Mouse (Mus musculus): ENCODE data around the gene Dctpp1. TPM values are rescaled to one million over a fixed set of nuclear protein-coding genes. Genes with fewer than 3 reads are reported as not detected.

The Dctpp1 gene
- polyA plus RNA-seq, 1 experiment from 2014 or later, result 96.8 TPM

GRCm38 (mm10) chr7:127208553-127209438 is 51.7 kb downstream of the Dctpp1 start, which contains the start of gene Mylpf:
TSS of gene Mylpf (plus strand) at chr7:127208890.
- H3K27me3 ChIP-seq (ENCODE audit: insufficient read depth, low read length), result no peaks in the 10 kb centered on the region
- H3K4me2 ChIP-seq (ENCODE audit: low read depth, low read length), result peak within 1 kb of the TSS; percentile 79
- H3K9ac ChIP-seq (replicated peaks), result peak within 1 kb of the TSS; percentile 91
- peak within 1 kb of the TSS; percentile 84 for H3K27ac ChIP-seq (ENCODE audit: low read depth)
- H3K4me3 ChIP-seq (ENCODE audit: low read depth, low read length), result peak within 1 kb of the TSS; percentile 67
- ATAC-seq (peak; percentile 91), DNase-seq (peak; percentile 94)
- H3K4me1 ChIP-seq (ENCODE audit: insufficient read depth), result peaks cover 32% of the 10 kb centered on the region
- H3K36me3 ChIP-seq (replicated peaks; ENCODE audit: insufficient read depth, low read length), result peaks cover 4% of the 10 kb centered on the region; the same call in 1 of the 2 replicates
- peak; percentile 94 for TF ChIP-seq CTCF (IDR thresholded peaks at IDR 0.05; ENCODE audit: low read depth)
- TF ChIP-seq EP300 (IDR thresholded peaks at IDR 0.05; ENCODE audit: low read depth), result peak; percentile 68; the same call in 1 of the 2 replicates
- no peaks in the 10 kb centered on the region for H3K9me3 ChIP-seq (ENCODE audit: low read length)
- under 1% methylated on average over 36 of the region's 44 CpGs for WGBS (ENCODE audit: insufficient replicate concordance)

- Histone ChIP-seq H3K4me2 (ENCODE audit: low read depth, low read length) (peak within 1 kb of the TSS; percentile 79), H3K9me3 (ENCODE audit: low read length) (no peaks in the 10 kb centered on the region), H3K4me3 (ENCODE audit: low read depth, low read length) (peak within 1 kb of the TSS; percentile 67), H3K27me3 (ENCODE audit: insufficient read depth, low read length) (no peaks in the 10 kb centered on the region), H3K27ac (ENCODE audit: low read depth) (peak within 1 kb of the TSS; percentile 84), H3K9ac (replicated peaks) (peak within 1 kb of the TSS; percentile 91), H3K4me1 (ENCODE audit: insufficient read depth) (peaks cover 32% of the 10 kb centered on the region), H3K36me3 (replicated peaks; ENCODE audit: insufficient read depth, low read length) (peaks cover 10% of the 10 kb centered on the region)
- WGBS (ENCODE audit: insufficient replicate concordance), result 0% methylated on average over 16 of the region's 44 CpGs
- TF ChIP-seq EP300 (IDR thresholded peaks at IDR 0.05; ENCODE audit: low read depth), result no peak
- no peak for TF ChIP-seq CTCF (IDR thresholded peaks at IDR 0.05; ENCODE audit: low read depth)
- ATAC-seq, result peak; percentile 40
- no peak for DNase-seq
Measured at GRCm38 (mm10) chr7:127208295-127208552, 52.3 kb downstream of the Dctpp1 start, which contains the start of gene Tbc1d10b. TSS of gene Tbc1d10b (minus strand) at chr7:127208468.

DNA sequence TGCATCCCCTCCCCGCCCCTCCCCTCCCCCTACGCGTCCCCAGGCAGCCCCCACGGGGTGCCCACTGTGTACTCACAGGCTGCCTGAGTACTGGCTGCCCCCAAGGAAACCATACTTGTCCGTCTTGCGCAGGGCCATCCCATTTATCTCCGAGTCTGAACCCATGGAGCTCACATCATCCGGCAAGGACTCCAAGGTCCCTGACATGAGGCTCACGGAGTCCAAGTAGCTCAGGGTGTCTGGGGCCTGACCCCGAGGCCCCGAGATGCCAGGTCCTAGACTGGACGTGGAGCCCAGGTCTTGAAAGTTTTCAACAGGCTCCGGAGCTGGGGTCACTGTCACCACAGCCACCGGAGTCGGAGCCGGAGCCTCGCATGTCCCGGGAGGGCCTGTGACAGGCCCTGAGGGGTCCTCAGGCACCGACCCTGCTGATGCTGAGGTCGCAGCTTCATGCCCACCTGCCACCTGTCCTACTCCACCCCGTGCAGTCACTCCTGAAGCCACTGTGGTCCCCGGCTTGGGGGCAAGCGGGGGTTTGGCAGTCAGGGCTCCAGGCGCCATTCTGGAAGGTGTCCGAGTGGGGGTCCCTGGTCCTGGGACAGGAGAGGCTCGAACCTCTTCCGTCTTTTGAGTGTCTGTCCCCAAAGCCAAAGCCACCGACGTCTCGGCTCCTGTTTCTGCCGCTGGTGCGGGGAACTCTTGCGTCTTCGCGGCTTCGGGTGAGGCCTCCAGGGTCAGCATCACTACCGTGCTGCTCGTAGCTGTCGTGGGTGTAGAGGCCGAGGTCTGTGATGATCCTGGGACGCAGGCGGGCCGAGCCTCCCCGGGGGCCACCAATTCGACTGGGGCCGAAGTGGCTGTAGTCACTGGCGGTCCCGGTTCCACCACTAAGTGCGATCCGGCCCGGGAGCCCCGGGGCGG is 52.9 kb downstream of the Dctpp1 start:
- H3K27ac ChIP-seq (ENCODE audit: low read depth), result peak overlapping the region; percentile 84
- H3K4me1 ChIP-seq (ENCODE audit: insufficient read depth), result peaks cover 29% of the 10 kb centered on the region
- WGBS (ENCODE audit: insufficient replicate concordance), result 1% methylated on average over 51 of the region's 53 CpGs
- H3K27me3 ChIP-seq (ENCODE audit: insufficient read depth, low read length), result no peaks in the 10 kb centered on the region
- peaks cover 16% of the 10 kb centered on the region for H3K36me3 ChIP-seq (replicated peaks; ENCODE audit: insufficient read depth, low read length)
- peak overlapping the region; percentile 91 for H3K9ac ChIP-seq (replicated peaks)
- peak overlapping the region; percentile 67 for H3K4me3 ChIP-seq (ENCODE audit: low read depth, low read length)
- H3K4me2 ChIP-seq (ENCODE audit: low read depth, low read length), result peak overlapping the region; percentile 79
- DNase-seq (no peak), ATAC-seq (no peak)
- no peak for TF ChIP-seq EP300 (IDR thresholded peaks at IDR 0.05; ENCODE audit: low read depth)
- no peak for TF ChIP-seq CTCF (IDR thresholded peaks at IDR 0.05; ENCODE audit: low read depth)
- H3K9me3 ChIP-seq (ENCODE audit: low read length), result no peaks in the 10 kb centered on the region

Other genes starting within 250 kb of the Dctpp1 start
- 10.5 and 10.9 TPM in 2 replicates for gene Mvp, start 246.1 kb downstream of the Dctpp1 start, polyA plus RNA-seq (2015; fragmentation: Nextera tagmentation; extraction: Ambion mirVana)
- gene Pagr1b, start 244.2 kb downstream of the Dctpp1 start, polyA plus RNA-seq (2015; fragmentation: Nextera tagmentation; extraction: Ambion mirVana), result 0.26 TPM in 1 of 2 replicates, not detected in the other
- gene Pagr1a, start 243.4 kb downstream of the Dctpp1 start, polyA plus RNA-seq (2015; fragmentation: Nextera tagmentation; extraction: Ambion mirVana), result 12.2 and 13.8 TPM in 2 replicates
- gene Gm42742, start 239.6 kb downstream of the Dctpp1 start, polyA plus RNA-seq (2015; fragmentation: Nextera tagmentation; extraction: Ambion mirVana), result 4.5 and 7.8 TPM in 2 replicates
- gene Prrt2, start 239.5 kb downstream of the Dctpp1 start, polyA plus RNA-seq (2015; fragmentation: Nextera tagmentation; extraction: Ambion mirVana), result 0.18 TPM in 1 of 2 replicates, not detected in the other
- gene Maz, start 233.7 kb downstream of the Dctpp1 start, polyA plus RNA-seq (2015; fragmentation: Nextera tagmentation; extraction: Ambion mirVana), result 20.0 and 24.0 TPM in 2 replicates
- 45.4 and 47.4 TPM in 2 replicates for gene Kif22, start 218.2 kb downstream of the Dctpp1 start, polyA plus RNA-seq (2015; fragmentation: Nextera tagmentation; extraction: Ambion mirVana)
- gene Zg16, start 173.4 kb downstream of the Dctpp1 start, polyA plus RNA-seq (2015; fragmentation: Nextera tagmentation; extraction: Ambion mirVana), result 0.59 and 1.8 TPM in 2 replicates
- 7.6 and 8.1 TPM in 2 replicates for gene AI467606, start 169.3 kb downstream of the Dctpp1 start, polyA plus RNA-seq (2015; fragmentation: Nextera tagmentation; extraction: Ambion mirVana)
- gene Qprt, start 138.5 kb downstream of the Dctpp1 start, polyA plus RNA-seq (2015; fragmentation: Nextera tagmentation; extraction: Ambion mirVana), result 148 and 151 TPM in 2 replicates
- gene Spn, start 122.9 kb downstream of the Dctpp1 start, polyA plus RNA-seq (2015; fragmentation: Nextera tagmentation; extraction: Ambion mirVana), result 4.9 and 5.6 TPM in 2 replicates
- 11.5 and 14.0 TPM in 2 replicates for gene Cd2bp2, start 64.7 kb downstream of the Dctpp1 start, polyA plus RNA-seq (2015; fragmentation: Nextera tagmentation; extraction: Ambion mirVana)
- 8.3 and 8.6 TPM in 2 replicates for gene Tbc1d10b, start 52.2 kb downstream of the Dctpp1 start, polyA plus RNA-seq (2015; fragmentation: Nextera tagmentation; extraction: Ambion mirVana)
- 19.7 and 94.3 TPM in 2 replicates for gene Mylpf, start 51.8 kb downstream of the Dctpp1 start, polyA plus RNA-seq (2015; fragmentation: Nextera tagmentation; extraction: Ambion mirVana)
- gene Zfp553, start 27.6 kb downstream of the Dctpp1 start, polyA plus RNA-seq (2015; fragmentation: Nextera tagmentation; extraction: Ambion mirVana), result 4.0 and 5.3 TPM in 2 replicates
- gene Sept1, start 27.6 kb downstream of the Dctpp1 start, polyA plus RNA-seq (2015; fragmentation: Nextera tagmentation; extraction: Ambion mirVana), result 16.7 and 17.3 TPM in 2 replicates
- 15.5 and 17.8 TPM in 2 replicates for gene Zfp771, start 16.4 kb downstream of the Dctpp1 start, polyA plus RNA-seq (2015; fragmentation: Nextera tagmentation; extraction: Ambion mirVana)
- 712 and 714 TPM in 2 replicates for gene Sephs2, start 13.3 kb upstream of the Dctpp1 start, polyA plus RNA-seq (2015; fragmentation: Nextera tagmentation; extraction: Ambion mirVana)
- gene Itgal, start 35.6 kb upstream of the Dctpp1 start, polyA plus RNA-seq (2015; fragmentation: Nextera tagmentation; extraction: Ambion mirVana), result 5.9 and 6.8 TPM in 2 replicates
- gene Zfp768, start 84.9 kb upstream of the Dctpp1 start, polyA plus RNA-seq (2015; fragmentation: Nextera tagmentation; extraction: Ambion mirVana), result 4.8 and 6.4 TPM in 2 replicates
- gene Zfp747, start 115.3 kb upstream of the Dctpp1 start, polyA plus RNA-seq (2015; fragmentation: Nextera tagmentation; extraction: Ambion mirVana), result 1.5 TPM in 2 replicates
- 0.89 and 1.2 TPM in 2 replicates for gene 9130019O22Rik, start 126.5 kb upstream of the Dctpp1 start, polyA plus RNA-seq (2015; fragmentation: Nextera tagmentation; extraction: Ambion mirVana)
- 1.9 and 2.6 TPM in 2 replicates for gene E430018J23Rik, start 132.9 kb upstream of the Dctpp1 start, polyA plus RNA-seq (2015; fragmentation: Nextera tagmentation; extraction: Ambion mirVana)
- 0.98 and 1.1 TPM in 2 replicates for gene Zfp764, start 146.1 kb upstream of the Dctpp1 start, polyA plus RNA-seq (2015; fragmentation: Nextera tagmentation; extraction: Ambion mirVana)
- 8.7 and 10.1 TPM in 2 replicates for gene Zfp688, start 161.4 kb upstream of the Dctpp1 start, polyA plus RNA-seq (2015; fragmentation: Nextera tagmentation; extraction: Ambion mirVana)
- 1.4 and 1.5 TPM in 2 replicates for gene Zfp689, start 188.4 kb upstream of the Dctpp1 start, polyA plus RNA-seq (2015; fragmentation: Nextera tagmentation; extraction: Ambion mirVana)
- 16.0 and 17.6 TPM in 2 replicates for gene Prr14, start 198.9 kb upstream of the Dctpp1 start, polyA plus RNA-seq (2015; fragmentation: Nextera tagmentation; extraction: Ambion mirVana)
- 4.7 TPM in 2 replicates for gene Fbrs, start 218.5 kb upstream of the Dctpp1 start, polyA plus RNA-seq (2015; fragmentation: Nextera tagmentation; extraction: Ambion mirVana)

Measured in liver, postnatal 0 days (tissue).